Mouse (Mus musculus) frontal cortex, postnatal 14 days (tissue): ENCODE results near the gene Il1r1.

Experiments
- DNase-seq, 2 experiments: peaks; one replicate each; pipeline ENCODE4 v3.0.0; 2022; ENCODE audit warnings: low spot score in 2 of 2

The Il1r1 gene

DNA sequence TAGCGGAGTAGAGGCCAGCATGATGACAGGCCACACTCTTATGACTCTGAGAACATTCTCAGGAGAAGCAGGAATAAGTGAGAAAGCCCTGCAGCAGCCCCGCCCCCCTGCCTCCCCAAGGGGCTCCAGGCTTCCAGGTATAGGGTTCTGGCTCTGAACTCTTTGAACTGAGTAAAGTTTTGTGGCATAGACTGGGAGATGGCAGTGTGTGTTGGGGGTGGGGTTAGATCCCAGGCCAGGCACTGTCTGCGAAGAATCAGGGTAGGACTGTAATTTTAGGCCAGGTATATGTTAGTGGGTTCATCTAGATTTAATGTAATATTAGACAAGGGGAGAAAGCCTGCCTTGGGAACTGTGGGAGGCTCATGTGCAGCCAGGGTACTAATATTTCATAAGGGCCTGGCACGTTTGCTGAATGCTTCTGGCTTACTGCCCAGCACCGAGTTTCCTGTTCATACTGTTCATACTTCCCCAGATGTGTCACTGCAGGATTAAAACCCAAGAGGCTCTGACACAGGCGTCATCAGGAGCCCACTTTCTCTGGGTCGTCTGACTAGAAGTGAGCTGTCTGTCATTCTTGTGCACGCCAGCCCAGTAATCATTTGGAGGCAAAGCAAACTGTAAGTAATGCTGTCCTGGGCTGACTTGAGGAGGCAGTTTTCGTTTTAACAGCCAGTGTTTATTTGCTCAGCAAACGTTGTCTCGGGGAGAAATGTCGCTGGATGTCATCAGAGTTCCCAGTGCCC lies at the start of gene Il1r1:
TSS of gene Il1r1 (plus strand) at position 542 of the 746 bp plus-strand sequence.
- DNase-seq = peak in 1 of 2 experiments; percentile 14

DNA sequence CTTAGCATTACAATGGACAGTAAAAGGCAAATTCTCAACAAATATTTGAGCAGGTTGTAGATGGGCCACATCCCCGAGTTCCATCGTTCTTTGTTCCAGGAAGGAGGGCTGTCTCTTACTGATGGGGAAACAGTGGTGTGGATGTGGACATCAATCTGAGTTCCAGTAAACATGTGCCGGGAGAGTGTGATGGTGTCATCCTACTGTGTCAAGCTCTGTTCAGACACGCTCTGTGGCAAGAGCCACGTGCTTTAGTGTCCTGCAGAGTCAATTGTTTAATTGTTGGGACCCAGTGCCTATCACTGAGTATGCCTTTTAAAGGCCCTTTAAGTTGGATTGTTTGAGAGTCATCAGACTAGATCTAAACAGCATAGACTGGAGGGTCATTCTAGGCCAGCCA lies 49.8 kb upstream of the Il1r1 start:
- no peak for DNase-seq

DNA sequence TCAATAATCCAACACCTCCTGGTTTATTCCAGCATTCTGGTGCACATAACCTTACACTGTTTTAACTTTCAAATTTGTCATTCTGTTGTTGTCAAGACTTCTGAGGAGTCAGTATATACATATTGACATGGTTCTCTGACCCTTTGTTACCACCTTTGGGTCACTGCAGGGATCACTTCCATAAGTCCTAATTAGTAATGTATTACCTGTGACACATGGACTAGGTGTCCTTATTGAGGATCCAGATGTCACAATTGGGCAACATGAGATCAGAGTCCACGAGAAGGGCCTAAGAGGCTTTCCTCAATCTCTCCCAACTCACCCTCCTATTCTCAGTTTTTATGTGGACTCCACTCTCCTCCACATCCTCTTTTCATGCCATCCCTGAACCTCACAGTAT lies 49.1 kb upstream of the Il1r1 start:
- no peak for DNase-seq

DNA sequence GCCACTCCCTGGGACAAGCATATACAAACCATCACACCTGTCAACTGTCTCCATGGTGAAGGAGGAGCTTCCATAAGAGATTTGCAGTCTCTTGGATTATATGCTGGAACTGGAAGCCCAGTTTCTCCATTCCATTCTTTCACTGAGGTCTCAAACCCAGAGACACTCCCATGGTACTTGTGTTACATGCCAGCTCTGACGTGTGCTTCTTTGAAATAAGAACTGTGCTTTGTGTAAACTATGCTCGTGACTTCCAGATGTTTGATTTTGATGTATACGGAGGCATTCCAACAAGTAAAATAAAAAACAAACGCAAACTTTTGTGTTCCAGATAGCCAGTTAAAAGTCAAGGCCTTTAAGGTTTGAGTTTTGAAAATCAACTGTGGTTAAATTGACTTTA lies 45.8 kb upstream of the Il1r1 start:
- no peak for DNase-seq

DNA sequence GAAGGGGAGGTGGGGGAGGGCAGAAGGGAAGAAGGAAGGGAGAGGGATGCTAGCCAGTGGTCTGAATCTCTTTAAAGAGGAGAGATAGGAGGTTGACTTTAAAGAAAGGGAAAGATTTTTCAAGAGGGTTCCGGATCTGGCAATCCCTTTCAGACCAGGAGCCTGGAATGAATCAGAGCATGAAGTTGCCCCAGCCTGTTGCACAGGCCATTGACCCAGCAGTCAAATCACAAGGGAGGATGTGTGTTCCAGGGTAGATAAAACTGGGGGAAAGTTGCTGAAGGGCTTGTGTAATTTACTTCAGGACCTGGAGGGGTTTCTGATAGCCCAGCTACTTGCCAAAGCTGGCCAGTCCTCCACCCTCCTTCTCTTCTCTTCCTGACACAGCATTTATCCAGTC lies 45.4 kb upstream of the Il1r1 start:
- no peak for DNase-seq

DNA sequence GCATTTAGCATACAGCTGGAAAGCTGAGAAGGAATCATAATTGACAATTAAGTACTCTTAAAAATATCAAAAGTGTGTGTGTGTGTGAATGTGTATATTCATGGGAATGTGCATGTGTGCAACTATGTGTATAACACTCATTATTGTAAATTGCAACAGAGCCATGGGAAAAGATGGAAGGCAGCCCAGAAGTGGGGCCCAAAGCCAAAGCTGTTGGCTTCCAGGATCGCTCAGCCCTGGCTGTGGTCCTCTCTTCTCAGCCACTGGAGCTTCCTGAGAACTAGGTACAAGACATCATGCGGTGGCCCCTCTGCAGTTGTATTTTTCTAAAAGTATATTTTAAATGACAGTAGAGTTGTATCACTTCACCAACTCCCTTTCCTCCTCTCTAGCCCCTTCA lies 44.0 kb upstream of the Il1r1 start:
- no peak for DNase-seq

DNA sequence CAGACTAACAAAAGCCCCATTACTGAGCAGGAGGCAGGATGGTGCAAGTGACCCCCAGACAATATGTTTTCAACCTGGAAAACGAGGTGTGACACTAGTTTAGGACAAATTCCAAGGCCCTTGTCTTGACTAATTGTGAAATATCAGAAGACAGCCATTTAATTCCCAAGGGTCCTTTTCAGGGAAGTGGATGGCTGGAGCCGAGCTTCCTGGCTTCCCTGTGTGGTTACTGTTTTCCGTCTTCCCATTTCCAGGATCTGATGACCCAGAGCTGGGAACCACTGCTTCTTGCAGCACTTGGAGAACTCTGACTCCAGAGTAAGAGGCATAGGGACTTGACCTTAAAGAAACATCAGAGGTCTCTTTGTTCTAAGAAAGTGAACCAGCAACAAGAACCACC lies 43.2 kb upstream of the Il1r1 start:
- DNase-seq = no peak

DNA sequence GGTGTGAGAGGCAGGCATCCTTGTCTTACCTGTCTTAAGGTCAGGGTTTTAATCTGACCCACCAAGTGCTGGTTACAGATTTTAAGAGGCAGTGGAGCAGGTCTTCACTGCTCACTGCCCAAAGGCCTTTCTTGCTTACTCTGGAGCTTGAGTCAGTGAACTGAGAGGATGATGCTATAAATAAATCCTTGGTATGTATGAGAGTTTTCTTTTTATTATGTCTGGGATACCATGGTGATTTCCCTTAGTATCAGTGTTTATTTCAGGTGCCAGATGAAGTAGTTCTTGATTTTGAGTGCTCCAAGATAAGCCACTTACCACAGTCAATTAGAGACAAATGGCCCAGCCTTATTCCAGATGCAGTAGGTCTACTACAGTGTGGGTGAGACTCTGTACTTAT lies 41.5 kb upstream of the Il1r1 start:
- no peak for DNase-seq

DNA sequence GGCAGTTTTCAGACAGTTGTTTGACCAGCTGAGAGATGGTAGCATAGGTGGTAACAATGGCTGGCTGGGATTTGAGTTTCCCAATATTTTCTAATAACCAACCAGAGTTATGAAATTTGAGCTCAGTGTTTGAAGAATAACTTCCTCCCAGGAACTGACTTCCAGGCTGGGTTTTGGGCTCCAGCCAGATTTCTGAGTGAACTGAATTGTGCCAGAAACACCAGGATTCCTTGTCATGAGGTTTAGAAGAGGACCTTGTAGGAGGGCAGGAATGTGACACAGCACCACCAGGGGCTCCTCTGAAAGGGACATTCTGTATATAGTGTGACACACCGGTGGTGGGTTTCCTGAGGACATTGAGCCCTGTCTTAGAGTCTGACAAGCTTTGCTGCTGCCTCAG lies 36.9 kb upstream of the Il1r1 start:
- peak in 1 of 2 experiments; percentile 4 for DNase-seq

DNA sequence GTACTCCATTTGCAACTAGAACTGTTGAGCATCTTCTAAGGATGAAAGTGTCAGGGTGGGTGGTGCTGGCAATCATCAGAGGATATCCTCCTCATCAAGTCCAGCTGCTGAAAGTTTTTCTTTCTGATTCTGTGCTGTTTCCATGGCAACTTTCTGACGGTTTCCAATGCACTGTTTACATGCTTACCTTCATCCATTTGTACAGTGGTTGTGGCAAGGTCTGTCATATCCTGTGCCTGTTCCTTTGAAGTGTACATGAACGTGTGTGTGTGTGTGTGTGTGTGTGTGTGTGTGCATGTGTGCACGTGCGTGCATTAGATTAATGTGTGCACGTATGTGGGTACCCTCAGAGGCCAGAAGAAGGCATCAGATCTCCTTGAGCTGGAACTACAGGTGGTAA lies 34.9 kb upstream of the Il1r1 start:
- no peak for DNase-seq

DNA sequence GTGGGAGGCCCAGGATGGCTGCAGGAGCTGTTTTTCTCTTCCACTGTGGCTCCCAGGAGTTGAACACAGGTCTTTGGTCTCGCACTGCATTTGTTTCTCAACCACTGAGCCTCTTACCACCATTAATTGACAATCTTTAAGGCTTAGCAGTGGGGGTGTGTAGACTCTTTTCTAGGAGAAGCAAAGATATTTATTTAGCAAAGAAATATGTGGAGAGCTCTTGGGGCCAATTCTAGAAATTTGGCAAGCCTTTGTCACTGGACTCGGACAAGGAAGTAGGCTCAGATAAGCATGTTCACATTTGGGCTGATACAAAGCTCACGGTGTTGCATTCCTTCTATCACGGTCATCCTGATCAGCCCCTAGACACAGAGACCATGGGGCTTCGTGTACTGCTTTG lies 34.0 kb upstream of the Il1r1 start:
- no peak for DNase-seq

DNA sequence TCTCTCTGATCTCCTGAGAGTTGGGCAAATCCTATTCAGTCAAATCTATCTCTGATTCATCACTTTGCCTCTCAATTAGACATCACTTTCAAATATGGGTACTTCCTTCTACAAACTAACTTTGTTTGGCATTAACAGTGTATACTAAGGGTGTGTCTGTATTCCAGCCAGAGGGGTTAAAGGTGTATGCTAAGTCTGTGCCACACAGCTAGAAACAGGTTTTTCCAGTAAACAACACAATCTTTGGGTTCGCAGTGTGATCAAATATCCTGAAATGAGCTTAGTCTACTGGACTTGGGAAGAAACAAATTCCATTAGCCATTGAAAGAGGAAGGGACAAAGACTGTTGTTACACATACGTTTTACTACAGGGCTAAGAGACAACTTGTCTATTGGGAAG lies 30.6 kb upstream of the Il1r1 start:
- no peak for DNase-seq

DNA sequence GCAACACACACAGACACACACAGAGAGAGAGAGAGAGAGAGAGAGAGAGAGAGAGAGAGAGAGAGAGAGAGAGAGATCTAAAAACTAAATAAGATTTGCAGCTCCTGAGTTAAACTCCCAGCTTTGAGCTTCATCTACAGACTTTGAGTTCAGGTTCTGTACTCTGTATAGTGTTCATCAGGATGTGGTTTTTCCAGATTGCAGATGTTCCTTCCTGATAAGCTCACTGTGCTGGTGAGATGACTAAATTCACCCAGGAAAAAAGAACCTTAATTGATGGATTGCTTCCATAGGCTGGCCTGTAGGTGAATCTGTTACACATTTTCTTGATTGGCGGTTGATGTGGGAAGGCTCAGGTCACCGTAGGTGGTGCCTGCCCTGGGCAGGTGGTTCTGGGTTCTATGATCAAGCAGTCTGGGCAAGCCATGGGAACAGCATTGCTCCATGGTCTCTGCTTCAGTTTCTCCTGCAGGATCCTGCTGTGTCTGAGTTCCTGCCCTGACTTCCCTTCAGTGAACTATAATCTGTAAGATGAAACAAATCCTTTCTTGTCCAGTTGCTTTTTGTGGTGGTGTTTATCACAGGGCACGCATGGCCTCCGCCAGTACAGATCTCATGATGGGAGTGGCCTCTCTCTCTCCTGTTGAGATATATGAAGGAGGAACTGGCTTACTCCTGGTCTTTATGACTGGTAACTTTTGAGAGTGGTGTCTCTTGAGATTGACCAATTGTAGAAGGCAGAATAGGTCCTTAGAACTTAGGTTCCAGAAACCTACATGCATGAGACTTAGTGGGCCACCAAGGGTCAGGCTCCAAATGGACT lies 11.3 kb upstream of the Il1r1 start:
- no peak for DNase-seq

DNA sequence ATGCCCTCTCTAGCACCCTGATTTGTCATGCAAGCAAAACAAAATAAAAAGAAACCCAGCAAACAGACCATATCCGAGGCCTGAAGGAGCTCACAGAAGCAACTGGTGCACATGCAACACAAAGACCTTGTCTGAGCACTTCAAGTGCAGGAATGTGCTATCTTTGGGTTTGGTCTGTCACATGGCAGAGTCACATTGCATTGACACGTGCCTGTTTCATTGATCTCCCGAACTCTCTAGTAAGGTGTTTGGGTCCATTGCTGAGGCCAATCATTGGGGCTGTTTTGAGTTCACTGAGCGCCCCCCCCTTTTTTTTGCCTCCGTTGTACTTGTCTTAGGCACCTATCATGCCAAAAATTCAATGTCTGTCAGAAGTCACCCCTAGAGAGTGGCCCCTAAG lies 7.4 kb upstream of the Il1r1 start:
- DNase-seq = no peak

DNA sequence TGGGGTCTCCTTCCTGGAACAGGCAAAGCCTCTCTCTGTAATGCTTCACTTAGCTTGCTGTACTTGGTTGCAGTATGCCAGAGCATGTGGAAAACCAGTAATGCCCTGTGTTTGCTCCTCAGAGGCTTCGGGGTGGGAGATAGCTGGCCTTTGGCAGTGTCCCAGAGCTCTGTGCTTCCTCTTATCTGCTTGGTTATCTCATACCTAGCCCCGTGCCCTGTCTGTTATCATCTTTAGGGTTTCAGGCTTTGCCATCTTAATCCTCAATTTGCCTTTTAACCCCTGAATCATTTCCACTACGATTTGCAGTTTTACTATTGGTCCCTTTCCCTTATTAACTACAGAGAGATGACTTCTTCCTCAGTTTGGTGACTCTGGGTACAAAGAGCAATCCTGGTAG lies 6.3 kb upstream of the Il1r1 start:
- no peak for DNase-seq

DNA sequence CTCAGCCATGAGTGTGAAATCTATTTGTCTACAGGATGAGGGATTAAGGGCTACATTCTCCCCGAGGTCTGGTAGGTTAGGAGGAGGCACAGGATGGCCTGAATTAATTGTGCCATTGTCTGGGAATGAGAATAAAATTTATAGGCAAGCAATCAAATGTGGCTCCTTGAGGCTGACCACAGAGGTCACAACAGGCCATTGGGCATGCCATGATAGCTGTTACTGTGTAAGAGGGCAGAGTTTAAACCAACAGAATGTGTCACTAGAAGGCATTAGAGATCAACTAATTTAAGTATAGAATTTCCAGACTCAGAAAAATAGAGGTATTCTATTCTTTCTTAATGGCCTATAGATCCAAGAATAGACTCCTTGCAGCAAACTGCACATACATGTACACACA lies 4.3 kb upstream of the Il1r1 start:
- no peak for DNase-seq

DNA sequence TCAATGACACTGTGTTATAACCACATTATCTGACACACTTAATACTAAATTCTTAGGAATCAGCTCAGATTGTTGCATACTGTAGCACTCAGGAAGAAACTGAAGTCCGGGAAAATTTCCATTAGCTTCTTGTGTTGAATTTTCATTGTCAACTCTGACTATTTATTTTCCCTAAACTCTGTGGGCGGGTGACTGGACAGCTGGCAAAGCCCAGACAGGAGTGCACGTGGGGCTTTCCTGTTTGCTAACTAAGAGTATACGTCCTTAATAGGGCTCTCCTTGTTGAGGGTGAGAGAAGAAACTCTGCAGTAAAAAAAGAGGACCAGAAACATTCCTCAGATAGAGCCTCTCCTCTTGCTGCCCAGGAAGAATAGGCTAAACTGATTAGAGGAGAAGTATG lies 3.0 kb upstream of the Il1r1 start:
- no peak for DNase-seq

DNA sequence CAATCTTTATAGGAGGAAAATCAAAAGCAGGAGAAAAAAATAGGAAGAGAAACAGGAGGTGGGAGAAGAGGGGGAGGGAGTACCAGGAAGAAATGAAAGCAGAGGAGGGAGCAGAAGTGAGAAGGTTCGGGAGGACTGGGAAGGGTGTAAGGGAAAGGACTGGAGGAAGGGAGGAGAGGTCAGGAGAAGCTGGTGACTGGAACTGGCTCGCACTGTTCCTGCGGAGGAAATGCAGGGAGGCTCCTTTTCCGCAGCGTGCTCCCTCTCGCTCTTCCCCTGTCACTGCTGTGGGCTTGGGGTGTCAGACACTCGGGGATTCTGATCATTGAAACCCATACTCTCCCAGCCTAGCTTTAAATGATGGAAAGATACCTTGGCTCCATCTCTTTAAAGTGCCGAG lies 2.2 kb upstream of the Il1r1 start:
- DNase-seq = no peak

DNA sequence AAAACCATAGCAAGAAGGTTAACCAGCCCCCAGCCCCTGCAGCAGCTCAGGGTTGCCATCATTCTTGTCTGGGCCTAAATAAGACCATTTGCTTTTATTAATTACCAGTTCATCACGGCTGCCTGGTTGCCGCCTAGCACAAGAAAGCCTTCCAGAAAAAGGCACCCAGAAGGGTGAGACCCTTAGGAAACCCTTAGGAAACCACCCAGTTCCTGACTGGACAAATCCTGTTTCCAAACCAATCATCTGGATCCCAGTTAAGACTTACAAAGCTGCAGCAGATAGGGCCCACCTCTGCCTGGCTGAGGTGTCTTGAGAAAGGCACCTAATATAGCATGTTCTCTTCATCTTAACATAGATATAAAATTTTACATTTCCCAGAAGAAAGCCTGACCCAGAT lies 1.3 kb upstream of the Il1r1 start:
- no peak for DNase-seq

DNA sequence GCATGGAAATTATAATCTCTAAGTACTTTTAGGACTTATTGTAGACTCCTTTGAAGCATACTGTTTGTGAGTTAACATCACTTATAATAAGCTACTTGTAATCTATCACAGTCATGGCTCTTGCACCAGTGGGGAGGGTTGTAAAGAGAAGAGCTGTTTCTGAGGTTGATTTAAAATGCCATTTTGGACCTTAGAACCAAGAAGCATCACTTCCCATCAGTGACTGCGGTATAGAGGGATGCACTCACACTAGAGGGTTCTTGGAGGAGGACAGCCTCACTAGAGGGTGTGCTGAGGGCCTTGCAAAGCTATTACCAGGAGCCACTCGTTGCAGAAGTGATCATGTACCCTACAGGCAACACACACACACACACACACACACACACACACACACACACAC lies 700 bp downstream of the Il1r1 start:
- no peak for DNase-seq

DNA sequence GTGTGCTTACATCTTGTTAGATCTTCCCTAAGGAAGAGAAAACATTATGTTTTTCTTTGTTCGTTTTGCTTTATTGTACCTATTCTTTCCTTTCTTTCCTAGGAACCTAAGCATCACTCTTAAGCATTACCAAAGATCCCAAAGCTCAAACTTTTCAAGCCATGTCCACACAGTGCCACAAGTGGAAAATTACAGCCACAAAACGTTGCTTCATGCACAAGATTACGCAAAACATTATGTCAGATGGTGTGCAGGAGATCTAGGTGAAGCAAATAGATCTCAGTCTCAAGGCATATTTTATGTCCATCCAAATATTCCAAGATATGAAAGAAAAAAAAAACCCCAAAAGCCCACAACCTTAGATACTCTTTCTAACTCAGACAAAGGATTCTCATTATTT lies 4.2 kb downstream of the Il1r1 start:
- DNase-seq = no peak

DNA sequence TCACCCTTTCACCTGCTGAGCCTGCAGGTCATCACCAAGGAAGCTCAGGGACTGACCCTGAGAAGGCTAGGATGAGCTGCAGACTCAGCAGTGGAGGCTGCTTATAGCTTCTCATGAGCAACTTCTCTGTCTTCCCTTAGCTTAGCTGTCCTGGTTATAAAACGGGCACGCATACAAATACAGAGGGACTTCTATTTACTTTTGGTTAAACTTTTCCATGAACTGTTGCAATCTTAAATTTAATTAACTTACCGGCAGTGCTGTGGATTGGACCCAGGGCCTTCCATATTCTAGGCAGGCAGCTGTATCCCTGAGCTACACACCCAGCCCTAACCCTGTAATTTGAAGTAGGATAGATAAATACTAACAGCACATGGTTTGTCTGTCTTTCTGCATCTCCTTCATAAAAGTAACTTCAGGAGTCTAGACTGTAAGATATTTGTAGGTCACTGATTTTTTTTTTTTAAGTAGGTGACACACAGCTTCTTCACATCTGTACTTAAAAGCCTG lies 4.9 kb downstream of the Il1r1 start:
- DNase-seq = no peak

DNA sequence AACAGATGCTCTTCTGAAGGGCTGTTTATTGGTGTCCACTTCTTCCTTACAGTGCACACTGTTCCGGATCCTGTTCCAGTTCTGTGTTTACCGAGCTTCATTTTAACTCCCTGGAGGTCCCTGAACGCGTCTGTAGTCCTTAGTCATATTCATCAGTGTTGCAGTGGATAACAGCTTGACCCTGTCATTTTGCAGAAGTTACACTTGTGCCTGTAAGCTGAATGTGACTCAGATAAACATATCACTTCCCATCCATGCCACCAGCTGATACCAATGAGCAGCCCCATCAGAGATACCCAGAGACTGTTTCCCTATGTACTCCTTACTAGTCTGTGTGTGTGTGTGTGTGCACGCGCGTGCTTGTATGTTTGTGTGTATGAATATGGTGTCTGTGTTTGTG lies 5.5 kb downstream of the Il1r1 start:
- DNase-seq = no peak
